Mouse (Mus musculus) embryonic facial prominence, embryonic 12.5 days (tissue): Measurements from ENCODE around the gene Rap2a. TPM values are rescaled to one million over a fixed set of nuclear protein-coding genes. Genes with fewer than 3 reads are reported as not detected.
A peak's percentile ranks its signal among the peaks of the same experiment; 100 is the strongest.

Experiments
- ATAC-seq: fragments of 200-750 bp; cut with Nextera tagmentation; 2 replicates; pipeline ENCODE4 v1.8.0; 2017; ENCODE audit not compliant: insufficient number of reproducible peaks, insufficient read depth, low FRiP score, low TSS enrichment
- H3K27ac ChIP-seq: fragments of 300-500 bp; sonication (generic); 2 replicates; pipeline ENCODE4 v1.5.1; 2016; ENCODE audit warnings: mild to moderate bottlenecking
- H3K27me3 ChIP-seq: fragments of 300-500 bp; sonication (generic); 2 replicates; pipeline ENCODE4 v1.6.1; 2016; ENCODE audit warnings: mild to moderate bottlenecking, moderate library complexity
- H3K36me3 ChIP-seq: fragments of 300-500 bp; sonication (generic); 2 replicates; pipeline ENCODE4 v1.6.1; 2016; ENCODE audit warnings: mild to moderate bottlenecking
- H3K4me1 ChIP-seq: fragments of 300-500 bp; sonication (generic); 2 replicates; pipeline ENCODE4 v1.6.1; 2016
- H3K4me2 ChIP-seq: fragments of 300-500 bp; sonication (generic); replicated peaks from 2 replicates; pipeline ENCODE4 v1.6.1; 2016; ENCODE audit warnings: mild to moderate bottlenecking, moderate library complexity
- H3K4me3 ChIP-seq: fragments of 300-500 bp; sonication (generic); 2 replicates; pipeline ENCODE4 v1.5.1; 2016; ENCODE audit warnings: mild to moderate bottlenecking
- H3K9ac ChIP-seq: fragments of 300-500 bp; sonication (generic); 2 replicates; pipeline ENCODE4 v1.6.1; 2016; ENCODE audit warnings: mild to moderate bottlenecking, moderate library complexity
- H3K9me3 ChIP-seq: fragments of 300-500 bp; sonication (generic); 2 replicates; pipeline ENCODE4 v1.6.1; 2016; ENCODE audit warnings: mild to moderate bottlenecking, moderate library complexity
- WGBS: fragments of 180-500 bp; shearing (Covaris S2); methylation state at CpG from one replicate; pipeline ENCODE4 v1.1.7; 2016; 5-methylcytosine and 5-hydroxymethylcytosine counted together
- polyA plus RNA-seq: library from polyadenylated mRNA; unstranded; fragments of >200 nt; fragmentation: Nextera tagmentation; extraction: Ambion mirVana; gene quantifications from 2 replicates; pipeline ENCODE4 v1.2.1, GENCODE M21; 2016

Rap2a gene
- polyA plus RNA-seq, 1 experiment from 2014 or later: 17.6 TPM

DNA sequence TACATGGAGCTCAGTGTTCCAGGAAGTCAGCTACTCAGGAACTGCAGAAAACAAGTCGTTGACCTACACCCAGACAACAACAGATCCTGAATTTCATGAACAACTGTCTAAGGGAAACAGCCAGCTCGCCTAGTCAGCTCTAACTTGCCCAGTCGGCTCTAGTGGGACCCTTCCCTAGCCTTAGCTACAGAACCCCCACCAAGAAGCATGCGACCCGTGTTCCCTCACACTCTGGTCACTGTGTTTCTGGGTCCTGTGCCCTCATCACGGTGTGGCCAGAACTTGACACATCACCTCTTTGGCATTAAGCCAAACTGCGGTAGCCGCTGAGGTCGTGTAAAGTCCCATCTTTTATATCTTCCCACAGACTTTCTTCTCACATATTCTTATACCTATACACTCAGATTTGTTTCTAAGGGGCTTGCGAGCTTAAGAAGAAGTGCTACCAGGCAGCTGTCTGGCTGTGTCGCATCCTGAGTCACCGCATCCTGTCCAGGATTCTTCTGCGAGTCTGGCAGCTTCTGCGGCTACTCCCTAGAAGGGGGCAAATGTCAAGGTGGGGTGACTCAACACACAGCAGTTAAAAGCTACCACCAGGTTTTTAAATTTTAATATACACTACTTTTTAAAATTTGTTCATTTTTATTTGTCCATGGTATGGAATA, 9.0 kb upstream of the Rap2a start:
- 84% methylated on average over 14 of the region's 14 CpGs for WGBS
- Histone ChIP-seq H3K4me2 (no peak overlapping the region), H3K27me3 (no peaks in the 10 kb centered on the region), H3K4me1 (no peaks in the 10 kb centered on the region), H3K4me3 (no peak overlapping the region), H3K27ac (no peak overlapping the region), H3K9ac (no peak overlapping the region), H3K9me3 (no peaks in the 10 kb centered on the region), H3K36me3 (no peaks in the 10 kb centered on the region)
- no peak for ATAC-seq

DNA sequence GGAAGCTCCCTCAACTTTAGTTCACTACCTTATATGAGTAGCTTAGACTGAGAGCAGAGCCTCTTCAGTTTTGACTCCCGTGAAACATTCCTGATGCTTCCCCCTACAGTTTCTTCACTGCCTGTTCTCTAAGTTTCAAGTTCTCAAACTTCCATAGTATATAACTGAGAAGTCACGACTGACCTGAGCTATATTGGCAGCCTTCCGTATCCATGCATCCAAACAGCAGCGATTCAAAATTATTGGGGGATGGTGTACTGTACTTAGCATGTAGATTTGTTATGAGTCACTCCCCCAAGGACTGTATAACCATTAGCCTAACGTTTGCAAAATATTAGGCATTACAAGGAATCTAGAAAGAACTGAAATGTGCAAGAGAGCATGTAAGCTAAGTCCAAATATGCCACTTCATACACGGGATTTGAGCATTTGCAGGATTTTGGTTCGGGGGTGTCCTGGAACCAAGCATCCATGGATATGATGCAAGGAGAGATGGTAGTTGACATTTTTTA, 2.0 kb upstream of the Rap2a start:
- no peaks in the 10 kb centered on the region for H3K27me3 ChIP-seq
- H3K4me3 ChIP-seq: 0 out of 2 replicates have a peak overlapping the region, but pooled peaks have one; percentile 66
- 0 out of 2 replicates have a peak, but pooled peaks cover 4% of the 10 kb centered on the region for H3K36me3 ChIP-seq

DNA sequence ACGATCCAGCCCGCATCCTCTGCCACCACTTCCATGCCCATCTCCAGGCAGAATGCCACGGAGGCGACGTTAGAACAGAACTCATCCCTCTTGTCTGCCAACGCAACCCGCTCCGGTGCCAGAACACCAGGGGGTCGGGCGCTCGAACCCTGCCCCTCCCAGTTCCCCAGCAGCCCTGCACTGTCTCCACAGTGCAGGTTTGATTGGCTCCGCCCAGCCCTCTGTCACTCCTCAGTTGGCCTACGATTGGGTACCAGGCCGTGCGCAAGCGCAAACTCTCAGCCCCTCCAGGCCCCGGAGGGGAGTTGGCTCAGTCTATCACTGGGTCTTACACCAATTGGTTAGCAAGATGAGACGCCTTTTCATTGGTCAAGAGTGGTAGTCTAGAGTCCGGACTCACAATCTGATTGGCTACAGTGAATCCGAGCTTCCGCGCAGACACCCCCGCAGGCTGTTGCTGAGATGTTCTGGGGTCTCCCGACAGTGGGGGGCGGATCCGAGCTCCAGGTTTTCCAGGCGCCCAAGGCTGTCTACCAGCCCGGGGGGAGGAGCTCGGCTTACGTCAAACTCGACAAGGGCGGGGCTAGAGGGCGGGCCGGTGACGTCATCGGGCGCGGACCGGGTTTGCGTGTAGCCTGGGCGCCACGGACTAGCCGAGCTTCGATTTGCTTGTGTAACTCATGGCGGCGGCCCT, 809 bp upstream of the Rap2a start:
- H3K4me3 ChIP-seq: peak overlapping the region; percentile 66
- peak overlapping the region; percentile 86 for H3K9ac ChIP-seq
- H3K36me3 ChIP-seq: 0 out of 2 replicates have a peak, but pooled peaks cover 4% of the 10 kb centered on the region
- H3K9me3 ChIP-seq: no peaks in the 10 kb centered on the region
- peak overlapping the region; percentile 94 for H3K27ac ChIP-seq
- ATAC-seq: peak; percentile 98
- WGBS: under 1% methylated on average over 46 of the region's 46 CpGs
- peak overlapping the region; percentile 70 for H3K4me2 ChIP-seq
- peaks cover 7% of the 10 kb centered on the region; the same call in 1 of the 2 replicates for H3K4me1 ChIP-seq
- H3K27me3 ChIP-seq: no peaks in the 10 kb centered on the region

More for the DNA sequence above, 2.0 kb upstream of the Rap2a start:
- Histone ChIP-seq H3K4me1 (peaks cover 7% of the 10 kb centered on the region; the same call in 1 of the 2 replicates), H3K4me2 (peak overlapping the region; percentile 61), H3K27ac (no peak overlapping the region), H3K9me3 (no peaks in the 10 kb centered on the region), H3K9ac (no peak overlapping the region)
- ATAC-seq: no peak
- 76% methylated on average over 7 of the region's 7 CpGs for WGBS

DNA sequence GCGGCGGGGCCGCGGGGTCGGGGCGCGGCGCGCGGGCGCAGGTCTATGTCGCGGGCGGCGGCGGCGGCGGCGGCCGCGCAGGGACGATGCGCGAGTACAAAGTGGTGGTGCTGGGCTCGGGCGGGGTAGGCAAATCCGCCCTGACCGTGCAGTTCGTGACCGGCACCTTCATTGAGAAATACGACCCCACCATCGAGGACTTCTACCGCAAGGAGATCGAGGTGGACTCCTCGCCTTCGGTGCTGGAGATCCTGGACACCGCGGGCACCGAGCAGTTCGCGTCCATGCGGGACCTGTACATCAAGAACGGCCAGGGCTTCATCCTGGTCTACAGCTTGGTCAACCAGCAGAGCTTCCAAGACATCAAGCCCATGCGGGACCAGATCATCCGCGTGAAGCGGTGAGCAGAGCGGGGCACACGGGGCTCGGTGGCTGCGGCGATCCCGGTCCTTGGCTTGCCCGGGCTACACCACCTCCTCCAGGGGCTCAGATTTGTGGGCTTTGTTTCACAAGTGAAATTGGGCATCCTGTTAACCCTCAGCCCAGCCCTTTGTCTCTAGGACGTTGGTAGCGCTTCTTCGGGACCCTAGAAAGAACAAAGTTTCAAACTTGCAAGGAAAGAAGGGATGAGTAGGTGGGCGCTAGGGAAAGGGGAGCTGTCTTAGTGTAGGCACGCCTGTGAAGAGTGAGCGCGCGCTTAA, 547 bp downstream of the Rap2a start:
- Histone ChIP-seq H3K27me3 (no peaks in the 10 kb centered on the region), H3K36me3 (0 out of 2 replicates have a peak, but pooled peaks cover 4% of the 10 kb centered on the region), H3K27ac (peak overlapping the region; percentile 94), H3K4me2 (peak overlapping the region; percentile 70), H3K9me3 (no peaks in the 10 kb centered on the region), H3K4me3 (peak overlapping the region; percentile 66), H3K9ac (peak overlapping the region; percentile 86), H3K4me1 (peaks cover 7% of the 10 kb centered on the region; the same call in 1 of the 2 replicates)
- 0 out of 2 replicates have a peak, but pooled peaks have one; percentile 3 for ATAC-seq
- under 1% methylated on average over 62 of the region's 62 CpGs for WGBS

- Histone ChIP-seq H3K4me2 (peak overlapping the region; percentile 20; the same call in 1 of the 2 replicates), H3K4me3 (no peak overlapping the region), H3K27ac (no peak overlapping the region), H3K9me3 (no peaks in the 10 kb centered on the region), H3K36me3 (0 out of 2 replicates have a peak, but pooled peaks cover 6% of the 10 kb centered on the region), H3K27me3 (no peaks in the 10 kb centered on the region), H3K4me1 (peaks cover 7% of the 10 kb centered on the region; the same call in 1 of the 2 replicates), H3K9ac (no peak overlapping the region)
- no peak for ATAC-seq
- 74% methylated on average over 8 of the region's 8 CpGs for WGBS
These were observed 2.2 kb downstream of the Rap2a start for GRCm38 (mm10) chr14:120480341-120480900.

DNA sequence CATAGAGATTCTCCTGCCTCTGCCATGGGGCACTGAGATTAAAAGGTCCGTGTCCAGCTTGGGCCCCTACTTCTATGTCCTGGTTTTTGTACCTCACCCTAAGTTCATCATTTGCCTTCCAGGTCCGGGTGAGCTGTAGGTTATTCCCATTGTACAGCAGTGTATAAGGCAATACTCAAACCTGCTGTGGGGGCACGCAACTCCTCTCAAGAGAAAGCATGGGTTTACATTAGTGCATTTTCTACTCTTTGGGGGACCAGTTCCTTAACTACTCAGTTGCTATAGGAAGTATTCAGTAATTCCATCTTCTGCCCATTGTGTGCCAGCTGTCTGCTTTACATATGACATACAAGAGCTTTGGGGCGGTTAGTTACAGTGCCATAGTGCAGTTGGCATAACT, 2.7 kb downstream of the Rap2a start:
- Histone ChIP-seq H3K9ac (no peak overlapping the region), H3K36me3 (0 out of 2 replicates have a peak, but pooled peaks cover 6% of the 10 kb centered on the region), H3K4me1 (peaks cover 7% of the 10 kb centered on the region; the same call in 1 of the 2 replicates), H3K27ac (no peak overlapping the region), H3K9me3 (no peaks in the 10 kb centered on the region), H3K4me2 (no peak overlapping the region), H3K27me3 (no peaks in the 10 kb centered on the region), H3K4me3 (no peak overlapping the region)
- 90% methylated on average over 4 of the region's 4 CpGs for WGBS
- no peak for ATAC-seq

GRCm38 (mm10) chr14:120484561-120484960, 6.3 kb downstream of the Rap2a start:
- H3K9me3 ChIP-seq: no peaks in the 10 kb centered on the region
- ATAC-seq: no peak

GRCm38 (mm10) chr14:120496284-120496683, 18.0 kb downstream of the Rap2a start:
- no peak overlapping the region for H3K4me2 ChIP-seq
- no peak overlapping the region for H3K4me3 ChIP-seq
- ATAC-seq: no peak
- H3K36me3 ChIP-seq: no peaks in the 10 kb centered on the region
- peaks cover 8% of the 10 kb centered on the region for H3K4me1 ChIP-seq
- H3K27me3 ChIP-seq: no peaks in the 10 kb centered on the region
- no peak overlapping the region for H3K9ac ChIP-seq
- WGBS: 38% methylated on average over 5 of the region's 5 CpGs
- no peak overlapping the region for H3K27ac ChIP-seq
- H3K9me3 ChIP-seq: no peaks in the 10 kb centered on the region

More at GRCm38 (mm10) chr14:120484561-120484960, 6.3 kb downstream of the Rap2a start:
- Histone ChIP-seq H3K4me1 (peaks cover 7% of the 10 kb centered on the region; the same call in 1 of the 2 replicates), H3K27me3 (no peaks in the 10 kb centered on the region), H3K9ac (no peak overlapping the region), H3K4me2 (no peak overlapping the region), H3K27ac (no peak overlapping the region), H3K36me3 (0 out of 2 replicates have a peak, but pooled peaks cover 6% of the 10 kb centered on the region), H3K4me3 (no peak overlapping the region)
- WGBS: 80% methylated on average over 5 of the region's 5 CpGs

- Histone ChIP-seq H3K9ac (no peak overlapping the region), H3K4me1 (peaks cover 8% of the 10 kb centered on the region), H3K4me2 (no peak overlapping the region), H3K9me3 (no peaks in the 10 kb centered on the region), H3K36me3 (no peaks in the 10 kb centered on the region), H3K27ac (no peak overlapping the region), H3K27me3 (no peaks in the 10 kb centered on the region), H3K4me3 (no peak overlapping the region)
- no peak for ATAC-seq
- WGBS: 77% methylated on average over 5 of the region's 5 CpGs
These were observed 18.6 kb downstream of the Rap2a start for GRCm38 (mm10) chr14:120496827-120497226.

- no peak overlapping the region for H3K9ac ChIP-seq
- no peak overlapping the region for H3K27ac ChIP-seq
- H3K4me3 ChIP-seq: no peak overlapping the region
- ATAC-seq: no peak
- H3K27me3 ChIP-seq: no peaks in the 10 kb centered on the region
- peaks cover 4% of the 10 kb centered on the region; the same call in 1 of the 2 replicates for H3K36me3 ChIP-seq
- WGBS: 93% methylated on average over 10 of the region's 10 CpGs
- H3K4me1 ChIP-seq: peaks cover 8% of the 10 kb centered on the region
- H3K9me3 ChIP-seq: no peaks in the 10 kb centered on the region
- H3K4me2 ChIP-seq: no peak overlapping the region
These were observed 20.9 kb downstream of the Rap2a start for GRCm38 (mm10) chr14:120499096-120499495.

GRCm38 (mm10) chr14:120499601-120500000, 21.4 kb downstream of the Rap2a start:
- H3K27me3 ChIP-seq: no peaks in the 10 kb centered on the region
- 91% methylated on average over 6 of the region's 6 CpGs for WGBS
- no peak overlapping the region for H3K4me3 ChIP-seq
- ATAC-seq: no peak
- no peak overlapping the region for H3K27ac ChIP-seq
- H3K4me2 ChIP-seq: no peak overlapping the region
- peaks cover 4% of the 10 kb centered on the region; the same call in 1 of the 2 replicates for H3K36me3 ChIP-seq
- H3K9me3 ChIP-seq: no peaks in the 10 kb centered on the region
- H3K9ac ChIP-seq: no peak overlapping the region
- H3K4me1 ChIP-seq: peaks cover 8% of the 10 kb centered on the region
